Mouse (Mus musculus): ENCODE measurements around the gene Gse1.
A peak's percentile ranks its signal among the peaks of the same experiment; 100 is the strongest.

- TF ChIP-seq CTCF (IDR thresholded peaks at IDR 0.05; ENCODE audit: control insufficient read depth, insufficient read depth, low read length) (no peak), POLR2A (IDR thresholded peaks at IDR 0.05; ENCODE audit: borderline replicate concordance, control insufficient read depth, low read depth, low read length) (peak; percentile 46; the same call in 1 of the 2 replicates)
Observed at GRCm38 (mm10) chr8:120489142-120489754, 261.0 kb downstream of the Gse1 start.
